Mouse (Mus musculus): Measurements from ENCODE around the gene Rest. TPM values are rescaled to one million over a fixed set of nuclear protein-coding genes. Genes with fewer than 3 reads are reported as not detected.

Rest gene
- total RNA-seq, 2 experiments from 2014 or later = 26.3 to 26.4 TPM

GRCm38 (mm10) chr5:77262105-77262504, 3.2 kb upstream of the Rest start:
- no peak for DNase-seq (ENCODE audit: low spot score in 2 of 2)

GRCm38 (mm10) chr5:77265671-77266065, 377 bp downstream of the Rest start:
- peak; percentile 69 to 81 for DNase-seq (ENCODE audit: low spot score in 2 of 2)

- DNase-seq (ENCODE audit: low spot score in 2 of 2) = peak; percentile 36 to 65
Observed at GRCm38 (mm10) chr5:77266066-77266885, 985 bp downstream of the Rest start.

GRCm38 (mm10) chr5:77266886-77267401, 1.7 kb downstream of the Rest start:
- DNase-seq (ENCODE audit: low spot score in 2 of 2) = no peak

GRCm38 (mm10) chr5:77267441-77267840, 2.1 kb downstream of the Rest start:
- no peak for DNase-seq (ENCODE audit: low spot score in 2 of 2)

GRCm38 (mm10) chr5:77267957-77268624, 2.8 kb downstream of the Rest start:
- DNase-seq (ENCODE audit: low spot score in 2 of 2) = no peak

- no peak for DNase-seq (ENCODE audit: low spot score in 2 of 2)
Observed at GRCm38 (mm10) chr5:77269399-77269798, 4.1 kb downstream of the Rest start.

GRCm38 (mm10) chr5:77273151-77273550, 7.9 kb downstream of the Rest start:
- DNase-seq (ENCODE audit: low spot score in 2 of 2) = no peak

GRCm38 (mm10) chr5:77275950-77276349, 10.7 kb downstream of the Rest start:
- no peak for DNase-seq (ENCODE audit: low spot score in 2 of 2)

- DNase-seq (ENCODE audit: low spot score in 2 of 2) = no peak
Observed at GRCm38 (mm10) chr5:77277204-77277603, 11.9 kb downstream of the Rest start.

GRCm38 (mm10) chr5:77281518-77282174, 16.4 kb downstream of the Rest start:
- no peak for DNase-seq (ENCODE audit: low spot score in 2 of 2)

GRCm38 (mm10) chr5:77282242-77282641, 17.0 kb downstream of the Rest start:
- no peak for DNase-seq (ENCODE audit: low spot score in 2 of 2)

- no peak for DNase-seq (ENCODE audit: low spot score in 2 of 2)
Observed at GRCm38 (mm10) chr5:77285685-77286084, 20.4 kb downstream of the Rest start.

GRCm38 (mm10) chr5:77286904-77287303, 21.6 kb downstream of the Rest start:
- DNase-seq (ENCODE audit: low spot score in 2 of 2) = no peak

GRCm38 (mm10) chr5:77287901-77288300, 22.6 kb downstream of the Rest start:
- DNase-seq (ENCODE audit: low spot score in 2 of 2) = no peak

- no peak for DNase-seq (ENCODE audit: low spot score in 2 of 2)
Observed at GRCm38 (mm10) chr5:77289686-77290085, 24.4 kb downstream of the Rest start.

- no peak for DNase-seq (ENCODE audit: low spot score in 2 of 2)
Observed at GRCm38 (mm10) chr5:77290606-77291005, 25.3 kb downstream of the Rest start.

GRCm38 (mm10) chr5:77292803-77293522, 27.7 kb downstream of the Rest start:
- DNase-seq (ENCODE audit: low spot score in 2 of 2) = no peak

- no peak for DNase-seq (ENCODE audit: low spot score in 2 of 2)
Observed at GRCm38 (mm10) chr5:77299486-77299885, 34.2 kb downstream of the Rest start.

- DNase-seq (ENCODE audit: low spot score in 2 of 2) = no peak
Observed at GRCm38 (mm10) chr5:77301296-77301903, 36.1 kb downstream of the Rest start.

Data from gastrocnemius, postnatal 4 days (tissue).